Mouse (Mus musculus) kidney, postnatal 10 days (tissue): Measurements from ENCODE around the gene Mgat4b.

ENCODE experiments used
- DNase-seq: peaks from one replicate; pipeline ENCODE4 v3.0.0; 2021; ENCODE audit warnings: mixed read lengths

The Mgat4b gene

DNA sequence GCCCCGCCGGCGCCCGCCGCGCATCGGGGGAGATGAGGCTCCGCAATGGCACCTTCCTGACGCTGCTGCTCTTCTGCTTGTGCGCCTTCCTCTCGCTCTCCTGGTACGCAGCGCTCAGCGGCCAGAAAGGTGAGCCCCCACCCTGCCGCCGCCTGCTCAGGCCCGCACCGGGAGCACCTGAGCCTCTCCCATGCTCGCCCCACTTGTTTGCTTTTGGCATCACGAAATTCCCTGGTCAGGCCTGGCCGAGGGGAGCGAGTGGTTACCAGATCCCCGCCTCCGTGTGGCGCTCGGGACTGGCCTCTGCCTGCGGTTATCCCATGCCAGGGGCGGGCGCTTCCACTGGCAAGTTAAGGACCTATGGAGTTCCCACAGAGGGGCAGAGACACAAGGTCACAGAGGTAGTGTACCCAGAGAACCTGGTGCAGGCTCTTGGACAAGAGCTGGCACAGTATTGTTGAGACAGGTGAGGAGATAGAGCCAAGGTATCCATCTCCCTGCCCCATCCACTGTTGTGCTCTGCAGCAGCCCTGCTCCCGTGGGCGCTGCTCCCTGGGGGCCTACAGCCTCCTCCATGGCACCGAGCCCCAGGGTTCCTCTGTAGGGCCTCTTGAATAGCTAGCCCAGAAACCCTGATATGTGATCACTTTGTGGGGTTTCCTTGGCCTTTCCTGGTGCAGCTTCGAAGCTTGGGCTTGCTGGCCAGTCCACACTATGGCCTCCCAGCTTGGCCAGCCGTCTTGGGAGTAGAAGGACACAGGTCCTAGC, 15.1 kb downstream of the Mgat4b start:
- peak; percentile 75 for DNase-seq

DNA sequence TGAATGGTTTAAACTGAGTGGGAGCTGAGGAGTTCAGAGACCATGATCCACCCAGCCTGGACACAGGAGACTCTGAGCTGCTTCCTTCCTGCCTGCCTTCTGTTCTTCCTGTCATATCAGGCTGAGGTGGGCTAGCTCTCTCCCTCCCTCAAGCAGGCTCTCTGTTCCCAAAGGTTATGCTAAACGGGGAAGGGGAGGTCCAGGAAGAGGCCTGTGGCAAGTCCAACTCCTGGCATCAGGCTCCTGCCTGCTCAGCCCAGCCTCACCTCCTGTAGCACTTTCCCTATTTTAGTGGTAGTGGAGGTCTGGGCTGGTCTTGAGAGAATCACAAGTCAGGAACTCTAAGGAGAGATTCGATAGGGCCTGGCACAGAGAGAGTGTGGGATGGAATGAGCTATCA, 15.7 kb downstream of the Mgat4b start:
- no peak for DNase-seq

DNA sequence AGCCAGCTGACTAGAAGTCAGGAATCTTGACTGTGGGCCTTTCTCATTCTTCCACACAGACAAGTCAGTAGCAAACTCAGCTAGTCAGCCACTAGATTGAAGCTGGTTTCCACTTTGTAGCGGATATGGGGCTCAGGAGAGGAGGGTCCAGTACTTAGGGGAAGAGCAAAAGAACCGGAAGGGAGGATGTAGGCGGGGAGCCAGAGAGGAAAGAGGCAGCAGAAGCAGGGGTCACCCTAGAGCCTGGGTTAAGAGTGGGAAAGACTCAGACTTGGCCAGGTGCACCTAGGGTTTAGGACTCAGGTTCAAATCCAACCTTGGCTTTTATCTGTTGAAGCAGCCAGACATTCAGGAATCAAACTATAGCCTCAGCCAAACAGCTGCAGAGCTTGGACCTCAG, 16.5 kb downstream of the Mgat4b start:
- DNase-seq = peak; percentile 56

- DNase-seq = no peak
Measured at GRCm38 (mm10) chr11:50227736-50228135, 17.0 kb downstream of the Mgat4b start.

DNA sequence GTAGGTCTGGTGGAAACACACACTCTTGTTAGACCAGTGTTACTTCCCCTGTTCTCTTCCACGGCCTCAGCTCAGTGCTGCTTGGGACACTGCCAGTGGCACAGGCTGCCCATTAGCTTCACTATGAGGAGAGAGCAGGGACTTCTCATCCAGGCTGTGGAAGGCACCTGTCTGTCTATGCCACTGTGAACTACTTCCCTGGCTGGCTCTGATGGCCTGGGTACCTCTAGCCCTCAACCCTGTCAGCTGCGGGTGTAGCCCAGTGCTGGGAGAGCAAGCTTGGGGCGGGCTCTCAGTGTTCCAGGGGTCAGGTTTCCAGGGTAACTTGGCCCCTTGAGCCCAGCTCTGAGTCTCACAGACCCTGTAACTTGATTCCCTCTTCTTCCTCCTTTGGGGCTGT, 18.1 kb downstream of the Mgat4b start:
- peak; percentile 37 for DNase-seq

- DNase-seq = peak; percentile 56
Measured at GRCm38 (mm10) chr11:50229252-50229910, 18.7 kb downstream of the Mgat4b start.

- DNase-seq = peak; percentile 36
Measured at GRCm38 (mm10) chr11:50230481-50231304, 20.0 kb downstream of the Mgat4b start.

GRCm38 (mm10) chr11:50231411-50231810, 20.7 kb downstream of the Mgat4b start:
- DNase-seq = peak; percentile 78

DNA sequence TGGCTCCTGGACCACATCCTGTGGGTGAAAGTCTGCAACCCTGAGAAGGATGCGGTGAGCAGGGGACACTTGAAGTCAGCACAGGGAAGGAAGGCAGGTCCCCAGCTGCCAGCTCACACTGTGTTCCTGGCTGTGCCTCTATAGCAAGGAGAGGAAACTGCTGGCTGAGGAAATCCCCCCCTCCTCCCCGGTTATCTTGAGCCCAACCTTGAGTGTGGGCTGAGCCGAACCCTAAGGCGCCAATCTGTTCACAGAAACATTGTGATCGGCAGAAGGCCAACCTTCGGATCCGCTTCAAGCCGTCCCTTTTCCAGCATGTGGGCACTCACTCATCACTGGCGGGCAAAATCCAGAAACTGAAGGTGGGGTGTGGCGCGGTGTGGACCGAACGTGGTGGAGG, 22.3 kb downstream of the Mgat4b start:
- no peak for DNase-seq

DNA sequence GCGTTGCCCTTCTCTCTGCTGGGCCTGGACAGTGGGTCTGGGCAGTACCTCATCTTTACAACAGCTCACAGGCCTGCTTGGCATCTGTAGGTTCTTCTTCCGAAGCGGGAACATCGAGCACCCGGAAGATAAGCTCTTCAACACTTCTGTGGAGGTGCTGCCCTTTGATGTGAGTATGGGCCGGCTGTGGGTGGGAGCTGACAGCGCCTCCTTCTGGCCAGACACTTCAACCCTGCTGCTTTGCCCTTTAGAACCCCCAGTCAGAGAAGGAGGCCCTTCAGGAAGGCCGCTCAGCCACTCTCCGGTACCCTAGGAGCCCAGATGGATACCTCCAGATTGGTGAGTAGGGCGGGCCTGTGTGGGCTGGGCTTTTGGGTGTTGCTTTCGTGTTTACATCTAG, 23.3 kb downstream of the Mgat4b start:
- peak; percentile 34 for DNase-seq

DNA sequence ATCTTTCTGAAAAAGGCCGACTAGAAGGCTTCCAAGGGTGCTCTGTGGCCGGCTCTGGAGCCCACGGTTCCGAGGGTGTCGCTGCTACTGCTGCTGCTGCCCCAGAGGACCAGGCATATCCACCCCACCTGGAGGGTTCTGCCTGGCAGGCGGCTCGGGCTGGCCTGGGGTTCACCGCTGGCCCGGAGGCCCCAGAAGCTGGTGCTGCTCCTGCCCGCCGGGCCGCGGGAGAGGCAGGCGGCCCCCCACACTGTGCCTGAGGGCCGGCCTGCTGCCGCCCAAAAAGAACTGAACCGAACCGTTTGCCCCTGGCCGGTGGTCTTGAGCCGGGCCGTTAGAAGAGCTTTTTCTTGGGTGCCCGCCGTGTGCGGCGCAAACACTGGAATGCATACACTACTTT, 23.9 kb downstream of the Mgat4b start:
- no peak for DNase-seq

- peak; percentile 96 for DNase-seq
Measured at GRCm38 (mm10) chr11:50236540-50236936, 25.8 kb downstream of the Mgat4b start.

GRCm38 (mm10) chr11:50236937-50237835, 26.5 kb downstream of the Mgat4b start:
- peak; percentile 58 for DNase-seq

GRCm38 (mm10) chr11:50238324-50238723, 27.6 kb downstream of the Mgat4b start, which contains the start of gene Ltc4s:
Ltc4s (minus strand) TSS chr11:50238616.
- no peak for DNase-seq

GRCm38 (mm10) chr11:50238821-50239791, 28.4 kb downstream of the Mgat4b start:
- DNase-seq = no peak

GRCm38 (mm10) chr11:50240235-50240911, 29.7 kb downstream of the Mgat4b start:
- DNase-seq = no peak

DNA sequence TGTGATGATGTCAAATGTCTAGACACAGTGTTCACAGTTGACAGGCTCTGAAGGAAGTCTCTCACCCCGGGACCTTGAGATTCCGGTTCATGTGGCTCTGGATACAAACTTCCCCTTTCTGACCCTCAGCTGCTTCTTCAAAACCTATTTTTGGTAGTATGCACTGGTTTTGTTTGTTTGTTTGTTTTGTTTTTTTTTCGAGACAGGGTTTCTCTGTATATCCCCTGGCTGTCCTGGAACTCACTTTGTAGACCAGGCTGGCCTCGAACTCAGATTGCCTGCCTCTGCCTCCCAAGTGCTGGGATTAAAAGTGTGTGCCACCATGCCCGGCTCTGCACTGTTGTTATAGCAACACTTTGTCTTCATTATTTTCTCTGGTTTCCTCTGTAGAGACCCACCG, 33.2 kb downstream of the Mgat4b start:
- no peak for DNase-seq

GRCm38 (mm10) chr11:50245269-50245668, 34.6 kb downstream of the Mgat4b start:
- DNase-seq = no peak

- no peak for DNase-seq
Measured at GRCm38 (mm10) chr11:50248473-50249171, 37.9 kb downstream of the Mgat4b start.

- peak; percentile 74 for DNase-seq
Measured at GRCm38 (mm10) chr11:50252166-50252565, 41.5 kb downstream of the Mgat4b start.
